Mouse (Mus musculus) intestine, embryonic 14.5 days (tissue): Measurements from ENCODE around the gene Znrf4. TPM values are rescaled to one million over a fixed set of nuclear protein-coding genes. Genes with fewer than 3 reads are reported as not detected.

ENCODE experiments used
- ATAC-seq: fragments of 200-750 bp; cut with Nextera tagmentation; replicated peaks from 2 replicates; pipeline ENCODE4 v1.8.0; 2017; ENCODE audit warnings: low read depth, moderate number of reproducible peaks, moderate TSS enrichment, moderate library complexity; ENCODE audit not compliant: low FRiP score, low TSS enrichment
- DNase-seq: peaks from one replicate; pipeline ENCODE4 v3.0.0-alpha.2; 2018; ENCODE audit warnings: low spot score
- H3K27ac ChIP-seq: fragments of 300-500 bp; sonication (generic); 2 replicates; pipeline ENCODE4 v1.5.1; 2014; ENCODE audit warnings: low read depth, mild to moderate bottlenecking, control low read depth
- H3K27me3 ChIP-seq: fragments of 300-500 bp; sonication (generic); replicated peaks from 2 replicates; pipeline ENCODE4 v1.6.1; 2014; ENCODE audit warnings: low read length, control low read depth; ENCODE audit not compliant: control insufficient read depth, insufficient read depth
- H3K36me3 ChIP-seq: fragments of 300-500 bp; sonication (generic); 2 replicates; pipeline ENCODE4 v1.6.1; 2014; ENCODE audit warnings: low read length, control low read depth; ENCODE audit not compliant: control insufficient read depth, insufficient read depth
- H3K4me1 ChIP-seq: fragments of 300-500 bp; sonication (generic); replicated peaks from 2 replicates; pipeline ENCODE4 v1.6.1; 2014; ENCODE audit warnings: low read length, control low read depth, mixed read lengths; ENCODE audit not compliant: control insufficient read depth, insufficient read depth
- H3K4me2 ChIP-seq: fragments of 300-500 bp; sonication (generic); 2 replicates; pipeline ENCODE4 v1.6.1; 2014; ENCODE audit warnings: low read length
- H3K4me3 ChIP-seq: fragments of 300-500 bp; sonication (generic); 2 replicates; pipeline ENCODE4 v1.5.1; 2014; ENCODE audit warnings: low read depth, low read length, control low read depth, mixed read lengths
- H3K9ac ChIP-seq: fragments of 300-500 bp; sonication (generic); 2 replicates; pipeline ENCODE4 v1.6.1; 2014; ENCODE audit warnings: mild to moderate bottlenecking, low read length
- H3K9me3 ChIP-seq: fragments of 300-500 bp; sonication (generic); 2 replicates; pipeline ENCODE4 v1.6.1; 2016; ENCODE audit warnings: low read length, control low read depth; ENCODE audit not compliant: control insufficient read depth
- WGBS: fragments of 180-500 bp; shearing (Covaris S2); extraction: QIAGEN DNeasy Blood & Tissue Kit; methylation state at CpG from one replicate; pipeline ENCODE4 v1.1.7; 2014; 5-methylcytosine and 5-hydroxymethylcytosine counted together
- polyA plus RNA-seq: library from polyadenylated mRNA; unstranded; fragments of >200 nt; fragmentation: Nextera tagmentation; extraction: Ambion mirVana; gene quantifications from 2 replicates; pipeline ENCODE4 v1.2.1, GENCODE M21; 2014

Gene Znrf4
- polyA plus RNA-seq, 1 experiment from 2014 or later = not detected

DNA sequence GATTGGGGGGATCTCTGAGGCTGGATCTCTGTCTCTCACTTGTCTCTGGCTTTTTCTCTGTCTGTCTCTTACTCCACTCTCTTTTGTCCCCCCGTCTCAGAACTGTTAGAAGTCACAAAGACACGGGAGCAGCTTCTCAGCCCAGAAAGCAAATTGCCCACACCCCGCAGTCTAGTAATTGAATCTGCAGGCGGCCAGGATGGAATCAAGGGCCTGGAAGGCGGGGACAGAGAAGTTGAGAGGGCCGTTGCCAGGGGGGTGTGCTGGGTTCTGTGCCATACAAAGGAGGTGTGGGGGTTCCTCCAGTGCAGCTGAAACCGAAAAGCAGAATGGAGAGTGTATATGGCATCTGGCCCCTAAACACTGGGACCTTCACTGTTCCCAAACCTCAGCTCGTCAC lies 30.5 kb upstream of the Znrf4 start:
- 57% methylated on average over 8 of the region's 8 CpGs for WGBS
- H3K4me3 ChIP-seq = no peak overlapping the region
- H3K4me2 ChIP-seq = no peak overlapping the region
- DNase-seq = peak; percentile 24
- no peaks in the 10 kb centered on the region for H3K9me3 ChIP-seq
- H3K4me1 ChIP-seq = no peaks in the 10 kb centered on the region
- no peaks in the 10 kb centered on the region for H3K27me3 ChIP-seq
- no peak overlapping the region for H3K9ac ChIP-seq
- no peaks in the 10 kb centered on the region for H3K36me3 ChIP-seq
- no peak for ATAC-seq
- no peak overlapping the region for H3K27ac ChIP-seq

- Histone ChIP-seq H3K4me1 (no peaks in the 10 kb centered on the region), H3K36me3 (no peaks in the 10 kb centered on the region), H3K9ac (no peak overlapping the region), H3K9me3 (no peaks in the 10 kb centered on the region), H3K4me3 (no peak overlapping the region), H3K27me3 (no peaks in the 10 kb centered on the region), H3K4me2 (no peak overlapping the region), H3K27ac (no peak overlapping the region)
- peak; percentile 51 for ATAC-seq
- WGBS = 32% methylated on average over 6 of the region's 6 CpGs
- peak; percentile 41 for DNase-seq
Observed at GRCm38 (mm10) chr17:56540562-56540975, 28.3 kb upstream of the Znrf4 start.

DNA sequence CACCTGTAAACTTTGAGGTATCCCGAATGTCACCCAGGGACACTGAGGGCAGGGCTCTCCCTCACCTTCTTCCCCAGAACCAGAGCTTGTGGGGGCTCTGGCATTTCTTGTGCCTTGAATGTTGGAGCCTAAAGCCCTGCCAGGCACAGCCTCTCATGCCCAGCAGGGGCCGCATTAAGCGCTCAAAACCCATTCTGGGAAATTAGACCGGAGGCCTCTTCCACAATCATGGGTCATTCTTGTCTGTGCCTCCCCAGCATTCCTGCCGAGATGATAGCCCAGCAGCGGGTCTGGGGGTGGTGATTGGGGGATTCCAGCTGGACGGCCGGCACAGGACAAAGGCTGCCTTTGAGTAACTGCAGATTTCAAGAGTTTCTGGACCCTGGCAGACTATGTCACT lies 25.7 kb upstream of the Znrf4 start:
- no peaks in the 10 kb centered on the region for H3K9me3 ChIP-seq
- H3K4me3 ChIP-seq = no peak overlapping the region
- no peak overlapping the region for H3K4me2 ChIP-seq
- H3K27me3 ChIP-seq = no peaks in the 10 kb centered on the region
- 38% methylated on average over 8 of the region's 8 CpGs for WGBS
- H3K36me3 ChIP-seq = no peaks in the 10 kb centered on the region
- ATAC-seq (no peak), DNase-seq (peak; percentile 50)
- H3K27ac ChIP-seq = no peak overlapping the region
- H3K9ac ChIP-seq = no peak overlapping the region
- no peaks in the 10 kb centered on the region for H3K4me1 ChIP-seq

GRCm38 (mm10) chr17:56536874-56537273 lies 24.6 kb upstream of the Znrf4 start:
- ATAC-seq = no peak
- Histone ChIP-seq H3K4me2 (no peak overlapping the region), H3K4me3 (no peak overlapping the region), H3K36me3 (no peaks in the 10 kb centered on the region), H3K9ac (no peak overlapping the region), H3K4me1 (no peaks in the 10 kb centered on the region), H3K27me3 (no peaks in the 10 kb centered on the region), H3K27ac (no peak overlapping the region), H3K9me3 (no peaks in the 10 kb centered on the region)
- 80% methylated on average over 3 of the region's 3 CpGs for WGBS
- DNase-seq = peak; percentile 45

DNA sequence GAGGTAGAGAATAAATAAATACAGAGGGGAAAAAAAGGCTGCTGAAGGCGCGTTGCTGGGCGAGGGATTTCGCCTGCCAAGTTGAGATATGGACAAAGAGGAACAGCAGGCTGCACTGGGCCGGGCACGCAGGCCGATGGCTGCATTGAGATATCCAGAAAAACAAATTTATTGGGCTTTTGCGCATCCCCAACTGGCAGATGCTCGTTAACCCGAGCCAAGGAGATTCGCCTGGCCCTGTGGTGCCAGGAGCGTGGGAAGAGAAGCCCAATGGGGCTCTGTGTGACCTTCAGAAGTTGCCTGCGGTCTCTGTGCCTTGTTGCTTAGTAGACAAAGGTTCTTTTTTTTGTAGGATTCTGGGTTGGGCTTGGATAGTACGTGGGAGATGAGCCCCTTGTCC lies 24.0 kb upstream of the Znrf4 start:
- Histone ChIP-seq H3K4me3 (no peak overlapping the region), H3K4me2 (no peak overlapping the region), H3K27me3 (no peaks in the 10 kb centered on the region), H3K36me3 (no peaks in the 10 kb centered on the region), H3K9ac (no peak overlapping the region), H3K4me1 (no peaks in the 10 kb centered on the region), H3K27ac (no peak overlapping the region), H3K9me3 (no peaks in the 10 kb centered on the region)
- ATAC-seq (no peak), DNase-seq (peak; percentile 13)
- 67% methylated on average over 14 of the region's 14 CpGs for WGBS

- H3K4me3 ChIP-seq = no peak overlapping the region
- H3K4me1 ChIP-seq = no peaks in the 10 kb centered on the region
- no peak for ATAC-seq
- no peaks in the 10 kb centered on the region for H3K36me3 ChIP-seq
- no peaks in the 10 kb centered on the region for H3K27me3 ChIP-seq
- H3K27ac ChIP-seq = no peak overlapping the region
- H3K9me3 ChIP-seq = no peaks in the 10 kb centered on the region
- no peak overlapping the region for H3K4me2 ChIP-seq
- no peak for DNase-seq
- 58% methylated on average over 4 of the region's 4 CpGs for WGBS
- no peak overlapping the region for H3K9ac ChIP-seq
Observed at GRCm38 (mm10) chr17:56524943-56525342, 12.7 kb upstream of the Znrf4 start.

DNA sequence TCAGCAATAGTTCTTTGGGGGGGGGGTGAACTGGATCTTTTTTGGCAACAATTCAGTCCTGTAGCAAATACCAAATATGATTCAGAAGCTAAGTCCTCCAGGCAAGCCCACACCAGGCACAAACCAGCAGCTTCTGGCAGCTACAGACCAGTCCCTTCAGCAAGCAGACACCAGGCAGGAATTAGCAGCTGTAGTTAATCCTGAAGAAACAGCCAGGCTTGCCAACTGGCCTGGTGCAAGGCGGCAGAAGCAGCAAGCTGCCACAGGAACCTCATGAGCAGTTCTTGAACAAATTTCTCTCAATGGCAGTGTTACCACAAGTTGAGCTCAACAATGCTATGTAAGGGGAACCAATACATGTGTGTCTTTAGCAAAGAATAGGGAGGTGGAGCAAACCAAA lies 10.5 kb upstream of the Znrf4 start:
- ATAC-seq = no peak
- no peak overlapping the region for H3K4me3 ChIP-seq
- H3K4me1 ChIP-seq = no peaks in the 10 kb centered on the region
- H3K27me3 ChIP-seq = no peaks in the 10 kb centered on the region
- no peak overlapping the region for H3K27ac ChIP-seq
- DNase-seq = peak; percentile 20
- H3K9ac ChIP-seq = no peak overlapping the region
- no peaks in the 10 kb centered on the region for H3K9me3 ChIP-seq
- no peaks in the 10 kb centered on the region for H3K36me3 ChIP-seq
- WGBS = 67% methylated on average over 1 of the region's 1 CpGs
- no peak overlapping the region for H3K4me2 ChIP-seq

GRCm38 (mm10) chr17:56515690-56516410 lies 3.6 kb upstream of the Znrf4 start:
- Histone ChIP-seq H3K27me3 (peaks cover 38% of the 10 kb centered on the region), H3K36me3 (no peaks in the 10 kb centered on the region), H3K27ac (no peak overlapping the region), H3K4me3 (no peak overlapping the region), H3K4me2 (peak overlapping the region; percentile 7; the same call in 1 of the 2 replicates), H3K9ac (no peak overlapping the region), H3K9me3 (no peaks in the 10 kb centered on the region), H3K4me1 (peaks cover 6% of the 10 kb centered on the region; the same call in 1 of the 2 replicates)
- WGBS = 14% methylated on average over 13 of the region's 13 CpGs
- DNase-seq (peak; percentile 53), ATAC-seq (peak; percentile 56)

DNA sequence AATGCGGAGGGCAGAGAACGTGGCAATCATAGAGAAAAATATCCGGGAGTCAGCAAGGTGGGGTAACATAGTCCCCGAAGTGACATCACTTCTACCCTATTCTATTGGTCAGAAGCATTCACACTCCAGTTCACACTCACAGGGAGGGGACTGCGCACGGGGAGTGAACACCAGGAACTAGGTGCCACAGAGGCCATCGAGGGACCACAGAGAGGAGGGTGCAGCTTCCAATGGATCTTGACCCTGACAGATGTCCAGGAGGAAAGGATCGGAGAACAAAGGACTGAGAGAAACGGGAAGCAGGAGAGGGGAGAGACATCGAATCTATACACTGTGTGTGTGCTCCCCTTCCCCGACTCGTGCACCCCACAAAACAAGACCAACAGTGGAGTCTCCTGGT lies 2.7 kb upstream of the Znrf4 start:
- Histone ChIP-seq H3K36me3 (no peaks in the 10 kb centered on the region), H3K9ac (no peak overlapping the region), H3K9me3 (no peaks in the 10 kb centered on the region), H3K4me3 (no peak overlapping the region), H3K4me2 (no peak overlapping the region), H3K27me3 (peaks cover 48% of the 10 kb centered on the region), H3K27ac (no peak overlapping the region), H3K4me1 (peaks cover 6% of the 10 kb centered on the region; the same call in 1 of the 2 replicates)
- ATAC-seq (no peak), DNase-seq (no peak)
- 61% methylated on average over 12 of the region's 12 CpGs for WGBS
